Mouse (Mus musculus) stomach, postnatal 0 days (tissue): Measurements from ENCODE around the gene Krtap4-7.

ENCODE experiments used
- CTCF ChIP-seq: IDR thresholded peaks from 2 replicates; pipeline ENCODE4 v1.5.1; 2016; ENCODE audit warnings: antibody characterized with exemption, low read depth, mild to moderate bottlenecking, moderate library complexity
- EP300 ChIP-seq: optimal IDR thresholded peaks from 2 replicates; pipeline ENCODE3; 2016; ENCODE audit warnings: antibody characterized with exemption

DNA sequence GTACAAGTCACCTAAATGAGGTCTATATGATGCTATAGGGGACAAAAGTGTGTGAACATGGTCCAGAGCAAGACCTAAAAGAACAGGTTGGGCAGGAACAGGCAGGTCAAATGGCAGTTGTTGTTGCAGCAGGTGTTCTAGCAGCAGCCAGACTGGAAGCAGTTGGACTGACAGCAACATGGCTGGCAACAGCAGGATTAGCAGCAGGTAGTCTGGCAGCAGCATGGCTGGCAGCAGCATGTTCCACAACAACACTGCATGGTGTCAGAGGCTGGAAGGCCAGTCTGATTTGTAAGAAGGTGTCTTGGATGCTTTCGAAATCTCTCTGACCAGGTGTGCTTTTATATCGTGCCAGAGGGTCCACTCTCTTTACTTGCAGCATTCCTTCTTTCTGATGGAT, 39.6 kb upstream of the Krtap4-7 start:
- TF ChIP-seq EP300 (no peak), CTCF (no peak)
